Mouse (Mus musculus): ENCODE measurements around the gene Anxa5. TPM values are rescaled to one million over a fixed set of nuclear protein-coding genes. Genes with fewer than 3 reads are reported as not detected.

Anxa5 gene
- polyA plus RNA-seq, 1 experiment from 2014 or later: 291 TPM

GRCm38 (mm10) chr3:36401900-36402299, 73.8 kb downstream of the Anxa5 start:
- Histone ChIP-seq H3K27ac (ENCODE audit: low read length) (no peak overlapping the region), H3K9me3 (ENCODE audit: control insufficient read depth, low read length) (no peaks in the 10 kb centered on the region), H3K36me3 (ENCODE audit: control insufficient read depth, insufficient read depth, low read length) (no peaks in the 10 kb centered on the region), H3K27me3 (replicated peaks; ENCODE audit: control insufficient read depth, insufficient read depth, low read length) (no peaks in the 10 kb centered on the region), H3K4me3 (ENCODE audit: low read length) (no peak overlapping the region), H3K4me1 (ENCODE audit: control insufficient read depth, insufficient read depth, low read length) (no peaks in the 10 kb centered on the region), H3K4me2 (ENCODE audit: low read depth, low read length) (no peak overlapping the region), H3K9ac (ENCODE audit: low read depth, low read length) (no peak overlapping the region)
- 71% methylated on average over 2 of the region's 2 CpGs for WGBS
- no peak for ATAC-seq

GRCm38 (mm10) chr3:36400657-36401056, 75.0 kb downstream of the Anxa5 start:
- Histone ChIP-seq H3K36me3 (ENCODE audit: control insufficient read depth, insufficient read depth, low read length) (no peaks in the 10 kb centered on the region), H3K27me3 (replicated peaks; ENCODE audit: control insufficient read depth, insufficient read depth, low read length) (no peaks in the 10 kb centered on the region), H3K4me3 (ENCODE audit: low read length) (no peak overlapping the region), H3K9me3 (ENCODE audit: control insufficient read depth, low read length) (no peaks in the 10 kb centered on the region), H3K27ac (ENCODE audit: low read length) (no peak overlapping the region), H3K4me2 (ENCODE audit: low read depth, low read length) (no peak overlapping the region), H3K4me1 (ENCODE audit: control insufficient read depth, insufficient read depth, low read length) (no peaks in the 10 kb centered on the region), H3K9ac (ENCODE audit: low read depth, low read length) (no peak overlapping the region)
- 47% methylated on average over 10 of the region's 10 CpGs for WGBS
- ATAC-seq: no peak

Small RNAs within 50 kb of the gene (microRNA-seq; reads per million reads assigned to microRNA genes)
- gene Mir7009: not detected

Other genes starting within 250 kb of the Anxa5 start
- gene 1810062G17Rik, start within 50 bp of the Anxa5 start, polyA plus RNA-seq (2015; fragmentation: Nextera tagmentation; extraction: Ambion mirVana): 1.6 and 2.3 TPM in 2 replicates
- gene Gm11549, start 45.9 kb upstream of the Anxa5 start, polyA plus RNA-seq (2015; fragmentation: Nextera tagmentation; extraction: Ambion mirVana): 0.54 TPM in 2 replicates
- 55.6 and 69.1 TPM in 2 replicates for gene Exosc9, start 76.7 kb upstream of the Anxa5 start, polyA plus RNA-seq (2015; fragmentation: Nextera tagmentation; extraction: Ambion mirVana)
- 140 and 155 TPM in 2 replicates for gene Ccna2, start 96.3 kb upstream of the Anxa5 start, polyA plus RNA-seq (2015; fragmentation: Nextera tagmentation; extraction: Ambion mirVana)
- gene Bbs7, start 137.6 kb upstream of the Anxa5 start, polyA plus RNA-seq (2015; fragmentation: Nextera tagmentation; extraction: Ambion mirVana): 9.5 and 10.3 TPM in 2 replicates
- gene Trpc3, start 214.3 kb upstream of the Anxa5 start, polyA plus RNA-seq (2015; fragmentation: Nextera tagmentation; extraction: Ambion mirVana): 1.7 and 3.7 TPM in 2 replicates

All from intestine, embryonic 16.5 days (tissue).